Mouse (Mus musculus): ENCODE measurements around the gene Grk1. TPM values are rescaled to one million over a fixed set of nuclear protein-coding genes. Genes with fewer than 3 reads are reported as not detected.

The Grk1 gene
- under 1 TPM in 1 of 2 experiments, not detected in 1; under 0.01 TPM for polyA plus RNA-seq (2012; fragmentation: generic; extraction: Trizol)

DNA sequence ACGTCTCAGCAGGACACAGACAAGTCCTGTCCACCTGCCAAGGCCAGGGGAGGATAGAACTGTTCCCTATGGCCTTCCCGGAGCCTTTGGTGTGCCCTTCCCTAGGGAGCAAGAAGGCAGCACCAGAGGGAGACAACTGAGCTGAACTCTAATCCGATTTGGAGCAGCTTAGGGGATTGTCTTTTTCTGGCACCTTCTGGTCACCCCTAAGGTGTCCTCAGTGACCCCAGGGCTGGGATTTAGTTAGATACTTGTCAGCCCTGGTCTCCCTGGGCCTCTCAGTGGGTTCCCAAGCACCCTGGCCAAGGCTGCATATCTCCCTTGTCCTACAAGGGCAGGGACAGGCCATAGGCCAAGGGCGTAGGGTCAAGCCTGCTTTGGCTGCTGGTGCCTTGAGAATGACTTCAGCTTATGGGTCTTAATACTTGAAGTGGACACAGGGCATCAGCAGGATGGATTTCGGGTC lies at the start of gene Grk1:
Gene Grk1 (plus strand): TSS at position 416 of the 466 bp plus-strand sequence.

GRCm38 (mm10) chr8:13396725-13397124 lies 8.2 kb upstream of the Grk1 start, which contains the start of gene Atp4b:
TSS of gene Atp4b (minus strand) at chr8:13396825.

GRCm38 (mm10) chr8:13434889-13435288 lies 30.0 kb downstream of the Grk1 start, which contains the start of gene Tmem255b:
TSS of gene Tmem255b (plus strand) at chr8:13435189.

Other genes starting within 250 kb of the Grk1 start
- gene Lamp1, start 245.9 kb upstream of the Grk1 start, polyA plus RNA-seq (2012; fragmentation: generic; extraction: Trizol): 100 to 1,000 TPM; 110 to 360 TPM
- 1 to 10 TPM in 1 of 2 experiments, under 1 TPM in 1; 0.89 to 1.3 TPM for gene Grtp1, start 204.5 kb upstream of the Grk1 start, polyA plus RNA-seq (2012; fragmentation: generic; extraction: Trizol)
- not detected for gene Adprhl1, start 150.9 kb upstream of the Grk1 start, polyA plus RNA-seq (2012; fragmentation: generic; extraction: Trizol)
- 1 to 10 TPM; 1.2 to 9.1 TPM for gene Dcun1d2, start 117.0 kb upstream of the Grk1 start, polyA plus RNA-seq (2012; fragmentation: generic; extraction: Trizol)
- gene Tmco3, start 116.9 kb upstream of the Grk1 start, polyA plus RNA-seq (2012; fragmentation: generic; extraction: Trizol): 10 to 100 TPM in 1 of 2 experiments, 1 to 10 TPM in 1; 3.9 to 25.0 TPM
- gene Tfdp1, start 66.3 kb upstream of the Grk1 start, polyA plus RNA-seq (2012; fragmentation: generic; extraction: Trizol): 10 to 100 TPM; 11.5 to 33.5 TPM
- gene Atp4b, start 8.3 kb upstream of the Grk1 start, polyA plus RNA-seq (2012; fragmentation: generic; extraction: Trizol): not detected
- not detected for gene Tmem255b, start 30.1 kb downstream of the Grk1 start, polyA plus RNA-seq (2012; fragmentation: generic; extraction: Trizol)
- gene Gas6, start 89.4 kb downstream of the Grk1 start, polyA plus RNA-seq (2012; fragmentation: generic; extraction: Trizol): 1 to 10 TPM in 1 of 2 experiments, under 1 TPM in 1; 0.07 to 1.8 TPM
- gene 1700029H14Rik, start 157.4 kb downstream of the Grk1 start, polyA plus RNA-seq (2012; fragmentation: generic; extraction: Trizol): not detected